Mouse (Mus musculus) bone marrow, adult 2 months (tissue): ENCODE results near the gene Olfr605.

ENCODE experiments used
- CTCF ChIP-seq: fragments of 200-500 bp; IDR thresholded peaks from 2 replicates; pipeline ENCODE4 v1.5.1; 2011; ENCODE audit warnings: low read length, control low read depth; ENCODE audit not compliant: control insufficient read depth, insufficient read depth
- POLR2A ChIP-seq: fragments of 200-500 bp; IDR thresholded peaks from 2 replicates; pipeline ENCODE4 v1.6.1; 2011; ENCODE audit warnings: low read depth, mild to moderate bottlenecking, control low read depth, low read length, borderline replicate concordance; ENCODE audit not compliant: control insufficient read depth

DNA sequence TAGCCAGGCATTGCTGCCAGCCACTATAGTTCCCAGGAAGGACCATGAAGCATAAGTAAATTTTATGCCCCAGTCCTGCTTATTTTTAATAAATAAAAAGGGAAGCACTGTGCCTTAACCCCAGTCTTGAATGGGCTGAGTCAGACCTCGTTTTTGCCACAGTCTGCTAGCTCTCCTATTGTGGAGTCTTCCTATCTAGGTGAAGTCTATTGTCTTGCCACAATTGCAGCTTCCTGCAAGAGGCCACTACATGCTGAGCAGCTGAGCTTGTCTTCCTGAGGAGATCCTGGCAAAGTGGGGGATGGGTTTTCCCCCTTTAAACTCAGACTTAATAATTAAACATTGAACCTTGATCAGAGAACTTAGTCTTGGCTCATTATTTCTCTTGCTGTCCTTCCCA is 46.3 kb downstream of the Olfr605 start:
- no peak for TF ChIP-seq POLR2A
- TF ChIP-seq CTCF, result no peak
